Mouse (Mus musculus) thymus, adult 18-20 months (tissue): Measurements from ENCODE around the gene Mmd2.

Experiments used
- DNase-seq, 2 experiments: peaks; one replicate each; pipeline ENCODE4 v3.0.0; 2022; ENCODE audit warnings: mixed read lengths in 2 of 2

Mmd2 gene

DNA sequence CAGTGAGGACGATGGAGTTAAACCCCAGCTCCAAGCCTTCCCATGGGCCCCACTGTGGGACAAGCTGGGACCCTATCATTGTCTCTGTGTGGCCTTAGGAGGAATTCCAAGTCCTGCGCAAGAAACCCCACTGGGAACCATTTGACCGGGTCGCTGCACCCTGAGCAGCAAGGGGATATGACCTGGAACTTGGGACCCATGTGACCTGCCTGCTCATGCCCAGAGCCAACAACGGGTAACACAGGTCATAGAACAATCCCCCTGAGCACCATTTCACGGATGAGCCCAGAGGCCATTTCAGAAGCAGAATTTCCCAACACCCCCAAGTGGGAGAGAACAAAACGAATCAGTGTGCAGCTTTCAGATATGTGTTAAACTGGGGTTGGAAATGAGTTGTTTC lies 4.2 kb downstream of the Mmd2 start:
- DNase-seq = no peak

DNA sequence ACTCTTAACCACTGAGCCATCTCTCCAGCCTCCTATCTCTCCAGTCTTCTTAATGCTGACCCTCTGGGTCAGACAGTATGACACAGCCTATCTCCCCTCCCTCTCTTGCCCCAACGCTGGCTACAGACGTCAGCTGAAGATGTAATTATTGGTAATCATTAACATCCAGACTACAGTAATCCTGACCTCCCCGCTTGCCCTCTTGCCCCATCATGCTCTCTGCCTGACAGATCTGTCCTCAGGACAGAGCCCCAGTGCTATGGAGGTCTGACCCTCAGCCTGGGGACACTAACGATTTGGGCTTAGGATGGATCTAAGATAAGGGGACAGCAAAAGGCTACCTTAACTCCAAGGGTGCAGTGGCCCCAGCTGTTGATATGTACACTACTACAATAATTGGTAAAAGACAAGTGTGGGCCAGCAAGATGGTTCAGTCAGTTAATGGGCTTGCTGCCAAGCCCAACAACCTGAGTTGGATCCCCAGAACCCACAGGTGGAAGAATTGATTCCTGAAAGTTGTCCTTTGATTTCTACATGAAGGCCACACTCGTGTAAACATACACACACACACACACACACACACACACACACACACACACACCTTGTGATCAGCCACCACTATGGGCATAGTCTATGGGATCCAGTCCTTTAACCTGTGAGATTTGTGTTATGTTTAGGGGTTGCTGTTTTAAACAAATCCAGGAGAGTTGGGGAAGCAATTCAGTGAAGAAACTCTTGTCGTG lies 10.8 kb downstream of the Mmd2 start:
- DNase-seq = no peak

DNA sequence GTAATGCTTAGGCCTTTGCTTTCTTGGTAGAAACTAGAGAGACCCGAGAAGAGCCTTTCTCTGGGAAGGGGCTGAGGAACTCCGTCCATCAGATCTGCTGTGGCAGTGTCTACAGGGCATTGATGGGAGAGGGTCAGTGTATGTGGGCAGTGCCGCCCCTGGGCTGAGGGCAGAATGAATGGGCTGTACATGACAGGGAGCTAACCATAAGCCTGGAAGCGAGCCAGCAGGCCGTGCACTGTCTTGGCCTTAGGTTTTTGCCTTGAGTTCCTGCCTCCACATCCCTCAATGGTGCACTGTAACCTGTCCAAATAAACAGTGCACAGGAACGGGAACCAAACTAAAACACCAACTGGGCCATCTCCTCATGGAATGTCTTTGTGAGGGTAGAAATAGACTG lies 11.9 kb downstream of the Mmd2 start:
- no peak for DNase-seq

DNA sequence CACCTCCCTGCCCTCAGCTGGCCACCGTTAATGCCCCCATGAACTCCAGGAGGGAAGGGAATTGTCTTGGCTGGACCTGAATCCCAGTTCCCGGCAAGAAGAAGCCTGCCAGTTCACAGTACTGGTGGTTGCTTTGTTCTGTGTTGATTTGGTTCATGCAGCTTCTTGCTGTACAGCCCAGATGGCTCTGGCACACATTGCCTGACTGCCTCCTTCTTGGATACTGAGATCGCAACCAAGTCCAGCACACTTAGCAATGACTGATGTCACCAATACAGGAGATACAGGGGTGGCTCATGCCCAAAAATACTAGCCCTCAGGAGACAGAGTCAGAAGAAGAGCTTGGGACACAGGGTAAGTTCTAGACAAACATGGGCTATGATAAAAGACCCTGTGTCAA lies 12.9 kb downstream of the Mmd2 start:
- DNase-seq = no peak

DNA sequence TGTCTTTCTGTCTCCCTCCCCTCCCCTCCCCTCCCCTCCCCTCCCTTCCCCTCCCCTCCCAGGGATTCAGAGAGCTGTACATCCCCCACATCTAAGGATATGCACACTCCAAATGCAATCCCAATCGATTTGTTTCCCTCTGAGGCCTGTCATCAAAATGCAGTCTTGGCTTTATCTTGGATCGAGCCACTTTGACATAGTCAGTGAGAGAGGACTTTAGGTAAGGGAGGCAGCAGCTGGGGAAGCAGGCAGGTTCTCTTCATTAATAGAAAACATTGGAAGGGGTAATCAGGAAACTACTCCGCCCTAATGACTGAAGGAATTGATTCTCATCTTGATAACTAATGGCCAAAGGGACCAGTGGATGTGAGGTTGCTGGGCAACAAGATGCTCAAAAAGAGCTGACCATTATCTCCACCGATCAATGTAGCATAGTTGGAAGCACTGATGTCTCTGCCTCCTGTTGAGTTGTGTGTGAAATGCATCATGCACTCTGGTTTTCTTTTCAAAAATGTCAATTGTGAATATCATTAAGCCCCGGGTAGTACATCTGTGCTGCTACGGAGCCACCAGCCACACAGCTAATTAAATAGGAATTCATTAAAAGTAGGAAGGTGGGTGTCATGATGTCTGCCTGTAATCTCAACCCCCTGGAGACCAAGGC lies 17.5 kb downstream of the Mmd2 start:
- DNase-seq = no peak

DNA sequence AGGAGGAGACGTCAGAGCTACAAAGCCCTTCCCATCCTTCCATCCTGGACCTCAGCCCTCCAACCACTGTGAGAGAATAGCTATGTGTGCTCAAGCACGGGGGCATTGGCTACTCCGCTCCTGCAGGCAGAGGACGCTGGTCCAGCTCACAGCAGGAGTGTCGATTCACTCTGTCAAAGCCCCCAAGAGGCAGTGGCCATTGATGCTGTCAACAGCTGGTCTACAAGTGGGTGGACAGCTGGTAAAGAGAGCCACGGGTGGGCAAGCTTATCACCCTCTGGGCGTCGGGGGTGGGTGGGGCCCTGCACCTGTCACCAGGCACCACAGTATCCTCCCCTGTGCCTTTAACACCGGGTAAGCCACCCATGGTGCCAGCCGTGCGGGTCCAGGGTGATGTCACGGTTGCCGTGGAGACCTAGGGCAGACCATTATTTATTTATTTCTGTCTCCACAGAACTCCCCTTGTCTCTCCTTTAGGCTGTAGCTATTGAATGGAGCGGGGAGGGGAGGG lies 24.9 kb downstream of the Mmd2 start:
- no peak for DNase-seq

DNA sequence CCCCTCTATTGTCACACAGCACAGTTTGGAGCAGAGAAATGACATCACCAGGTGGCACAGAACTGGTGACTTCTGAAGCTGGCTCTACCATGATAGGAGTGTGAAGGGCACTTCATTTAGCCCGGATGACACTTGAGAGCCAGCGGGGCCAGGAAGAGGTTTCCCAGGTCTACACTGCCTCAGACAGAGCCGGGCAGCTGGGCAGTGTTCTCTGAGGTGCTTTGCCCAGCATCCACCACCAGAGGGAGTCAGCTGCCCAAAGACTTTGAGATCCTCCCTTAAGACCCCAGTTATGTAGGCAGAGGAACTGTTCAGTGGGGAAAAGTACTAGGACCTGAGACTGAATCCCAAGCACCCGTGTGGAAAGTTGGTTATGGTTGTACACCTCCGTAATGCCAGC lies 27.1 kb downstream of the Mmd2 start:
- no peak for DNase-seq

DNA sequence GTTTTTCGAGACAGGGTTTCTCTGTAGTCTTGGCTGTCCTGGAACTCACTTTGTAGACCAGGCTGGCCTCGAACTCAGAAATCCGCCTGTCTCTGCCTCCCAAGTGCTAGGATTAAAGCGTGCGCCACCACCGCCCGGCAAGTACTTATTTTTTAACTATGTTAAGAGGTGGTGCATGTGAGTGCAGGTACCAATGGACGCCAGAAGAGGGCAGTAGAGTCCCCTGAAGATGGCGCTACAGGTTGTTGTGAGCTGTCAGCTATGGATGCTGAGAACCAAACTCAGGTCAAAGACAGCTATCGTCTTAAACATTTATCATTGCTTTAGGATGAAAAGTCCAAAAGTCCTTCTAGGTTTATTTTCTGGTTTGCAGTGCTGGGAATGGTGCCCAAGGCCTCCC lies 30.4 kb downstream of the Mmd2 start:
- no peak for DNase-seq

DNA sequence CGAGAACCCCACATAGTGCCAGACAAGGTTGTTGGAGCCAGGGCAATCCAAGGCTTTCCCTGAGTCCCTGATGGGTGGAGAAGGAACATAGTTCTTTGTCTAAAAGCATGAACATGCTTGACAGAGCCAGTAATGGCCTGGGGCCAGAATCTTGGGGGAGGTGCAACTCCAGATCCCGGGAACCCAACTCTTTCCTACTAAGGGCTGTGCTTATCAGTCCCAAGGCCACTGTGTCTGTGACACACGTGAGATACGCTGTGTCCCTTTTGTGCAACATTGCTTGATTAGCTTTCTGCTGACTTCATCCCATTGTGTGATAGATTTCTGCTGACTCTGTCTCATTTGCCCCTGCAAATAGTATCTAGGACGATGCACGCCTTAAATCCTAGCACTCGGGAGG lies 31.8 kb downstream of the Mmd2 start:
- DNase-seq = no peak

DNA sequence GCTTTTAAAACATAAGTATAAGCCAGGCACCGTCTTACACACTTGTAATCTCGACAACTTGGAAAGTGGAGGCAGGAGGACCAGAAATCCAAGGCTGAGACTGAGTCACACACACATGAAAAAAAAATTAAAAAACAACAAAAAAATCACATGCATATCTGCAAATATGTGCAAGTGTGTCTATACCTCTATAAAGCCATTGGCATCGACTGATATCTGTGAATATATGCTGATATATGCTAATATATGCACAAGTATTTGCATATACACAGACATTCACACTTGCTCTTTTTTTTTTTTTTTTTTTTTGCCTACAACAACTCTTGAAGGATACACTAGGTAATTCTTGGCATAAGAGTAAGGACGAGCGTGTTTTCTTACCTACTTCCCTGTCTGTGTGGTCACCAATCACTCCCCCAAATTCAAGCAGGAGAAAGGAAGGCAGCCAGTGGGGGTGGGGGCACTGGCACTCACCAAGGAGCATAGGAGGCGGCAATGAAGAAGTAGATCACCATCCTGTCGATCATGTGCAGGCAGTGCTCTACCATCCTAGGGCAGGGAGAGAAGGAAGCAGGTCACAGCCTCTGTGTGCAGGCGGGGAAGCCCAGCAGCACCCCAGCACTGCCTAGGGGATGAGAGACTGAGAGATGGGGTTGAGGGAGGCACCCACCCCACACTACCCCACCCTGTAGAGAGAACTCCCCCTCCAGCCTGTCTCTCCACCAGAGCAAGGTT lies 34.1 kb downstream of the Mmd2 start:
- DNase-seq = no peak

DNA sequence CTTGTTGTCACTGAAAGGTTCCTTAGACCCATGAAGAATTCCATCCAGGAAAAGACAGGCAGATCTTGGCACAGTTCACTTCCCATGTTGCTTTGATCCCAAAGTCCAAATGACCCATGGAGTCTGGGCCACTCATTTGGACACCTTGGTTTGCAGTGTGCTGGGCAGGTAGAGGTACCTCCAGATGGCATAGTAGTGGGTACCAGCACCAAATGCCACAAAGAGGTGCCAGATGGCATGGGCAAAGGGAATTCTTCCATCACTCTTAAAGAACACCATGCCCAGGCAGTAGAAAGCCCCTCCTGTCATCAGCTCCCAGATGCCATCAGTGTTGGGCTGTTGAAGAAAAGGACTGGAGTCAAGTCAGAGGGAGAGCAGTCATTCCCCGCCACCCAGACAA lies 44.0 kb downstream of the Mmd2 start:
- no peak for DNase-seq

DNA sequence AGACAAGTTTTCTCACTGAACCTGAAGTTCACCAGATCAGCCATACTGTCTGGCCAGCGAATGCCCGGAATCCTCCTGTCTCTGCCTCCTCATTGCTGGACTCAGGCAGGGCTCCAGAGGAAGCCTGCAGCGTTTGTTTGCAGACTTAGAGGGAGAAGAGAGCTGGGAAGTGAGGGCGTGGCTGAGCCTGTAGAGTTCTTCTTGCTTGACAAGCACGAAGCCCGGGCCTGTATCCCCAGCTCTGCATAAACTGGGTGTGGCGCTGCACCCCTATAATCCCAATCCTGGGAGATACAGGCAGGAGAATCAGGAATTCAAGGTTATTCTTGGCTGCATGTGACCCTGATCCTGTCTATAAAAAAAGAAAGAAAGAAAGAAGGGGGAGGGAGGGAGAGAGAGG lies 48.3 kb downstream of the Mmd2 start:
- DNase-seq = no peak

DNA sequence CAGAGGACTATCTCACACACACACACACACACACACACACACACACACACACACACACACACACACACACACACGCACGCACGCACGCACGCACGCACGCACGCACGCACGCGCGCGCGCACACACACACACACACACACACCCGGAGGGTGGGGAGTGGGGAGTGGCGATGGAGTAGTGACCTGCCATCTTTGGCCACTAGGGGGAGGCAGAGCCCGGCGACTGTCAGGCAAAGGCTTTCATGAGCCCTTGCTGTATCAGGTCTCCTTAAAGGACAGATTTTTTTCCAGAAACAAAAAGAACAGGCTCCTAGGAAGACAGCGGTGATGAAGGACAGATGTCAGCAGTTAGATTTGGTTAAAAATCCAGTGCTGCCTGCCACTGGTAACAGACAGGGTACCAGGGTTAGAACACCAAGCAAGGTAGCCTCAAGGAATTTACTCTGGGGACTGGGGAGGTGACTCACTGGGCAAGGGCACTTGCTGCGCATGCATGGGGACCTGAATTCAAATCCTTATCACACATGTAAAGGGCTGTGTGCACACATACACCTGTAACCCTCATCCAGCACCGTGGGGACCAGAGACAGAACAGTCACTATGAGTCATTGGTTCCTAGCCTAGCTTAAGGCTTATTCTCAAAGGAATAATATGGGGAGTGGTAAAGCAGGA lies 51.1 kb downstream of the Mmd2 start:
- peak; percentile 13 to 21 for DNase-seq

DNA sequence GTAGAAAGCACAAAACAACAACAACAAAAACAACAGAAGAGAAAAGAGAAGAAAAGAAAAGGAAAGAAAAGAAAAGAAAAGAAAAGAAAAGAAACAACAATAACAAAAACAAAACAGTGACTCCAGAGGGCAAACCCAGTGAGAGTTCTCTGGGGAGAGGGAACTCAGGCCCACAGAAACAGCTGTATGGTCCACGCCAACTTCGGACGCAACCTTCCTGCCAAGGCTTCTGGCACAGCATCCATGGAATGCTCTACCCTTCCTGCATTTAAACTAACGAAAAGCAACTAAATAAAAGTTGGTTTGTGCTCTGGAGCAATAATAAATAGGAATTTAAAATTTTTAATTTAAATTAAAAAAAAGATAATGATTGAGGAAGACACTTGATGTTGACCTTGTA lies 51.9 kb downstream of the Mmd2 start:
- no peak for DNase-seq

DNA sequence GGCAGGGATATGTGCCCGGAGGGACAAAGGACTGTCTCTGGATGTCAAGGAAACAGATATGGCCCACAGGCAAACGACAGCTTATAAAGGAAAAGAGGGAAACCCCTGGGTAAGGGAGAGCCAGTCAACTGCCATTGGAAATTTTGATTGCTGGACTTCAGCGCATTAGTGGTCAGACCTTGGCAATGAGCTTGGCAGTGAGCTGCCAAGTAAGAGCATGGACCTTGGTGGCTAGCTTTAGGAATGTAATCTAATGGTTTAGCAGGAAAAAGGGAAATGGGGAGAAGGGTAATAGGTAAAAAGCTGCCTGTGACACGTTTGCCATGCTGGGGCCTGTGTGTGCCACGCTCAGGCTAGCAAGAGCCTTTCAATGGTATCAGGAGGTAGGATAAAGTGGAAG lies 52.7 kb downstream of the Mmd2 start:
- no peak for DNase-seq

DNA sequence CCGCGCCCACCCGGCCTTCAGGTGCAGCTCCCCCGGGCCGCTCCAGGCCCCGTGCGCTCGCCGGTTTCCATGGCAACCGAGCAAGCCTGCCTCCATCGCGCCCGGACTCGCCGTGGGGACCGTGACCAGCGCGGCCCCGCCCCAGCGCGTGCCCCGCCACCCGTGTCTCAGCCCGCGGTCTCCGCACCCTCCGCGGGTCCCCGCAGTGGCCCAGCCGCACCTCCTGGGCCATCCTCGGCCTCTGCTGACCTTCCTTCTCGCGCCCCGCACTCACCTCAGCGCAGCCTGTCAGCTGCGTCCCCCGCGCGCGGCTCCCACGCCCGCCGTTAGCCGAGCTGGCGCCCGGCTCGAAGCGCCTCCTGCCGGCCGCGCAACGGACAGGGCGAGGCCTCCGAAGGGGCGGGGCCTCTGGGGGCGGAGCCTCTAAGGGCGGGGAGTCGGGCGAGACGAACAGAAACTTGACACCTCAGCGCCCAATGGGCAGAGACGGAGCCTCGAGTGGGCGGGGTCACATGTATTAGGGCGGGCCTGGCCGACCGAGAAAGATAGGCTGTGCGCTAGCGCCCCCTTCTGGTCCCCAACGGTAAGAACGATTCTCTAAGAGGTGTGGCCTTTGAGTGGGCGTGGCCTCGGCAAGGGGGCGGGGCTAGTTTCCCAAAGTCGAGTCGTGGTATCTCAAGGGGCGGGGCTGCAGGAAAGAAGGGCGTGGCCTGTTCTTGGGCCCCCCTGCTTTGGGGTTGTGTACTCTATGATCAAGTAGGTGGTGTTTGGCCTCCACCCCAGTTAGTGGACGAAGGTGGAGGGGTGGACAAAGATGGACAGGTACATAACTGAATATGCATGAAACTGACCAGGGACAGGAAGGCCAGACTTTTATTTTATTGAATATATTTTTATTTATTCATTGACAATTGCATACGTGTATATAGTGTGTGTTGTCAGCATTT lies 57.6 kb downstream of the Mmd2 start, which contains the start of gene Radil:
Gene Radil, minus strand, starts transcription at position 393 of the 947 bp plus-strand sequence.
- DNase-seq = peak; percentile 38 to 40

DNA sequence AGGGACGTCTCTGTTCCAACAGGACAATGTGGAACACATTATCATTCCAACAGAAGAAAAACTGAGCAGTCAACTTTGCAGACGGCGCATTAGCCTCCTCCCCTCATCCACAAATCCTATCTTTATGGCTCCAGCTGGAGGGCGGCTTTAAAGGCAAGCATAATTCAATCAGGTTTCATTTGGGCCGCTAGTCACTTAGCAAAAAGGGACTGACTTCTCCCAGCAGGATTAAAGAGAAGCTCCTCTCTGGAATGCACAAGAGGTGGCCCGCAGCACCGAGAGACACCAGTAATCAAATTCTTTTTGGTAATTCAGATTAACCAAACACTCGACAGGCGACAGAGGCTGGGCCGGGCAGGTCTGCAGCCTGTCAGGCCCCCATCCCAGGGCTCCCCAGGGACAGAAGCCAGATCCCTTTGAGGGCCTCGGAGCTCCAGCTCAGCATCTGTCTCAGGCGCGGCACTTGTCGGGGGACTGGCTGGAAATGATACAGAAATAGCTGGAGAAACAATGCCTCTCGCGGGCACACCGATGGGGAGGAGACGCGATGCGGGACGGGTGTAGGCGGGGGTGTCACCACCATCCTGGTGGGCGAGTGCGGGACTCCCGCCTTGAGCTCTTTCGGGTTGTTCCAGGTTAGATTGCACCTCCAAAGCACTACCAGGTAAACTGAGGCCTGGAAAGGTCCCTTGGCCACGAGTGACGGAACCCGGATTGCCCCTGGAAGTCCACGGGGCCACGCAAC lies 58.5 kb downstream of the Mmd2 start:
- peak in 1 of 2 experiments; percentile 3 for DNase-seq

DNA sequence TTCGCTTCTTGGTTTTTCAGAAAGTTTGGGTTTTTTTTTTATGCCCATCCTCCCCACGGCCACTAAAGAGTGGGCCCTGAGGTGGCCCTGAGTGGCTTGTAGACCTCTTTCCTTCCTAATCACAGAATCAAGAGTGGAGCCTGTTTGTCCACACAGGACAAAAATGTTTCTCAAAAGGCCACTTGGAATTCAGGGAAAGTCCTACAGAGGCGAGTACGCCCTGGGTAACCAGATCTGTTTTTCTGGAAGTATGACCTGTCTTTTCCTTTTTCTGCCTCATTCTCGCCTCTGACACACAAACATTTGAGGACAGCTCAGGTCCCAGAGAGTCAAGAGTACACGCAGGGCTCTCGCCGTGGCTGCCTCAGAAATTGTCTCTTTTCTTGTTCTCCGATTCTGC lies 59.2 kb downstream of the Mmd2 start:
- DNase-seq = no peak

DNA sequence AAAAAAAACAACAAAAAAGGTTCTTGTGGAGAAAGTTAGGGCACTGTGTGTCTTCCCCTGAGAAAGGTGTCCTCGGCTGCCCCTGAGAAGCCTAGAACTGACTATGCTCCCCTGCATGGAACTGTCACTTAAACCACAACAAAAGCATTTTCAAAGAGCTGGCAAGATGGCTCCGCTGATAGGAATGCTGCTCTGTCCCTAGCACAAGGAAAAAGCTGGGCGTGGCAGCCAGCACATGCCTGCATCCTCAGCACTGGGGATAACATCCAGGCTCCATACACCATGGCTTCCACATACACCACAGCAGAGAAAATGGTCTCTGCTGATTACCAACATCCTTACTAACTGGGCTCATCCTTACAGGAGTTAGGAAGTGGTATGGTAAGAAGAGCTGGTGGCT lies 61.5 kb downstream of the Mmd2 start:
- no peak for DNase-seq

DNA sequence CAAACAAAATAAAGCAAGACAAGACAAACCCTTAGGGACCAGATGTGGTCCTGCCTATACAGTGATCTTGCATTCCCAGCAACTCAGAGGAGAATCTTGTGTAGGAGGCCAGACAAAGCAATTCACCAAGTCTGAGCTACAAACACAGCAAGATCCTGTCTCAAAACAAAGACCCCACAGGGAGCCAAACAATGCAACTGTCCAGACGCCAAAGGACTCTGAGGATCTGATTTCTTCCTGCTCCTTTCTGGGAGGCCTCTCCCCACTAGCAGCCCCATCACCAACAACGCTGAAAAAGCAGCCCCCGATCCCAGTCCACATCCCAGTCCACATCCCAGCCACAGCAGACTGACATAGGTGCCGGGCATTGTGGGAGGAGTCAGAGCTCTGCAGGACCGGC lies 62.3 kb downstream of the Mmd2 start:
- DNase-seq = no peak
